Mouse (Mus musculus): ENCODE data around the gene Galp.

- TF ChIP-seq POLR2A (IDR thresholded peaks at IDR 0.05; ENCODE audit: control insufficient read depth, low read depth, low read length) (no peak), CTCF (IDR thresholded peaks at IDR 0.05; ENCODE audit: control insufficient read depth, insufficient read depth, insufficient replicate concordance, low read depth, low read length) (peak; percentile 80; the same call in 1 of the 2 replicates)
Observed at GRCm38 (mm10) chr7:6265695-6266094, 68.8 kb downstream of the Galp start.
